Comparison of ENCODE assay signal across 25 mouse cellular contexts in genomic region chr19:6247526-6248300, GRCm38 (mm10). TPM values are rescaled to one million over a fixed set of nuclear protein-coding genes. Genes with fewer than 3 reads are reported as not detected.
DNase-seq lines count a peak whose midpoint lies in the region; TF ChIP-seq lines count a peak whose summit lies in the region.
"Had no signal": no experiment of that assay in that cellular context is flagged by ENCODE, and none has a peak within 500 bp of the region (broad histone marks: within the 10 kb centered on the region; RNA-seq: fewer than 3 reads in every experiment).

No protein-coding gene starts in this region.

- TF ChIP-seq CTCF in E14TG2a.4 (conservative IDR thresholded peaks at IDR 0.05; ENCODE audit: low read length) = no peak

- peak; percentile 72 to 75 for DNase-seq in adrenal gland, adult (ENCODE audit: inconsistent age in 2 of 2, low spot score in 1 of 2)
- no peak for DNase-seq in adrenal gland, postnatal 25 days
- DNase-seq in heart, embryonic 10.5 days (ENCODE audit: low spot score) = no peak
- no peak for DNase-seq in heart, adult 18-20 months
- DNase-seq in ZHBTc4 (ENCODE audit: low read depth, low spot score) = peak; percentile 74
- no peak for DNase-seq in testis, postnatal 14 days (ENCODE audit: low spot score)
- DNase-seq: cerebellum, adult 18-20 months; cerebellum, adult 9-10 months; cerebellum, postnatal 14 days; forebrain, postnatal 0 days; gastrocnemius, adult 2 months; gastrocnemius, postnatal 14 days; heart, adult 11 months; heart, postnatal 14 days; heart, postnatal 4 days had no signal

- peak overlapping the region; percentile 16; the same call in 1 of the 2 replicates for H3K27ac ChIP-seq in heart, embryonic 10.5 days
- H3K27ac ChIP-seq: forebrain, embryonic 10.5 days; gastrocnemius, adult 2 months; heart, embryonic 13.5 days; hindbrain, embryonic 14.5 days; hindbrain, postnatal 0 days had no signal

- no peaks in the 10 kb centered on the region for H3K27me3 ChIP-seq in heart, embryonic 10.5 days (ENCODE audit: insufficient read depth, poor library complexity, severe bottlenecking)
- H3K27me3 ChIP-seq in E14TG2a.4 (ENCODE audit: insufficient read depth, low read length) = no peaks in the 10 kb centered on the region
- H3K27me3 ChIP-seq: heart, embryonic 13.5 days had no signal

- peaks cover 77% of the 10 kb centered on the region for H3K36me3 ChIP-seq in heart, embryonic 10.5 days
- peaks cover 94% of the 10 kb centered on the region for H3K36me3 ChIP-seq in E14TG2a.4 (ENCODE audit: insufficient read depth, low read length)

- H3K4me1 ChIP-seq in heart, embryonic 10.5 days = peaks cover 13% of the 10 kb centered on the region
- peaks cover 76% of the 10 kb centered on the region for H3K4me1 ChIP-seq in E14TG2a.4 (replicated peaks; ENCODE audit: low read depth, low read length)

- H3K4me3 ChIP-seq in heart, embryonic 10.5 days = no peak overlapping the region
- H3K4me3 ChIP-seq in E14TG2a.4 (replicated peaks; ENCODE audit: low read length) = peak overlapping the region; percentile 58
- H3K4me3 ChIP-seq: forebrain, embryonic 10.5 days; gastrocnemius, adult 2 months; heart, embryonic 13.5 days had no signal

- WGBS in heart, embryonic 10.5 days = 91% methylated on average over 29 of the region's 29 CpGs

- no peaks in the 10 kb centered on the region for H3K9me3 ChIP-seq in heart, embryonic 10.5 days
- H3K9me3 ChIP-seq in E14TG2a.4 (ENCODE audit: low read length) = no peaks in the 10 kb centered on the region
- H3K9me3 ChIP-seq: forebrain, embryonic 10.5 days; heart, embryonic 13.5 days had no signal

RNA-seq across cellular contexts. Expression of gene Atg2a, which starts 6.2 kb away (rescaled TPM):
- 33.8 and 47.0 TPM in 2 replicates for total RNA-seq in adrenal gland, postnatal 25 days (2021)
- 10.8 and 11.6 TPM in 2 replicates for polyA plus RNA-seq in heart, embryonic 10.5 days (2016; fragmentation: Nextera tagmentation; extraction: Ambion mirVana)
- total RNA-seq in heart, adult 18-20 months (2021) = 10 to 100 TPM; 21.5 to 22.1 TPM

RNA-seq across cellular contexts. Expression of gene Ppp2r5b, which starts 12.0 kb away (rescaled TPM):
- total RNA-seq in adrenal gland, postnatal 25 days (2021) = 95.5 and 103 TPM in 2 replicates
- 21.2 and 25.7 TPM in 2 replicates for polyA plus RNA-seq in heart, embryonic 10.5 days (2016; fragmentation: Nextera tagmentation; extraction: Ambion mirVana)
- total RNA-seq in heart, adult 18-20 months (2021) = 10 to 100 TPM; 32.2 to 32.5 TPM

RNA-seq across cellular contexts. Expression of gene Gpha2, which starts 21.5 kb away (rescaled TPM):
- total RNA-seq in adrenal gland, postnatal 25 days (2021) = 20.1 and 25.8 TPM in 2 replicates
- polyA plus RNA-seq in heart, embryonic 10.5 days (2016; fragmentation: Nextera tagmentation; extraction: Ambion mirVana) = 0.24 TPM in 1 of 2 replicates, not detected in the other
- not detected for total RNA-seq in heart, adult 18-20 months (2021)
- total RNA-seq: forebrain, postnatal 0 days; gastrocnemius, adult 2 months; gastrocnemius, postnatal 14 days; gastrocnemius, postnatal 4 days; heart, postnatal 14 days; heart, postnatal 4 days; hindbrain, postnatal 0 days; MEL had no signal
- polyA plus RNA-seq: forebrain, embryonic 14.5 days; forebrain, postnatal 0 days; frontal cortex, adult 2 months; heart, embryonic 13.5 days; hindbrain, embryonic 14.5 days; inflammation-experienced regulatory T-cells, adult 6 months had no signal

RNA-seq across cellular contexts. Expression of gene Ehd1, which starts 28.8 kb away (rescaled TPM):
- total RNA-seq in adrenal gland, postnatal 25 days (2021) = 101 and 126 TPM in 2 replicates
- polyA plus RNA-seq in heart, embryonic 10.5 days (2016; fragmentation: Nextera tagmentation; extraction: Ambion mirVana) = 89.6 and 101 TPM in 2 replicates
- total RNA-seq in heart, adult 18-20 months (2021) = 100 to 1,000 TPM; 101 to 107 TPM

RNA-seq across cellular contexts. Expression of gene Cdc42bpg, which starts 58.5 kb away (rescaled TPM):
- total RNA-seq in adrenal gland, postnatal 25 days (2021) = 22.8 and 34.2 TPM in 2 replicates
- polyA plus RNA-seq in heart, embryonic 10.5 days (2016; fragmentation: Nextera tagmentation; extraction: Ambion mirVana) = 0.33 and 0.38 TPM in 2 replicates
- 10 to 100 TPM; 13.8 TPM for total RNA-seq in heart, adult 18-20 months (2021)

Comparison
In these comparisons a context has a peak if more than half of its experiments do, and no peak if none do; other contexts are left out.
1. DNase-seq: peak in adrenal gland, adult (2 of 2) and ZHBTc4 (single experiment); none in adrenal gland, postnatal 25 days (single experiment), heart, embryonic 10.5 days (single experiment), heart, adult 18-20 months (0 of 2) and testis, postnatal 14 days (single experiment).
2. RNA of gene Gpha2, which starts 21.5 kb away (total RNA-seq): 20.1 to 25.8 TPM in adrenal gland, postnatal 25 days; not detected in heart, adult 18-20 months; every median in the first group is over 10 times any median in the second.